Mouse (Mus musculus) leukemia stem cell, adult 10-12 weeks (primary cell): Measurements from ENCODE around the gene Ankrd12. TPM values are rescaled to one million over a fixed set of nuclear protein-coding genes. Genes with fewer than 3 reads are reported as not detected.

Source experiments
- polyA plus RNA-seq: library from polyadenylated mRNA; stranded (reverse); fragments of >175 nt; gene quantifications from 2 replicates; pipeline ENCODE4 v1.2.3, GENCODE M21; 2012; ENCODE audit warnings: low replicate concordance

Gene Ankrd12
- 4.5 and 4.8 TPM in 2 replicates for polyA plus RNA-seq

GRCm38 (mm10) chr17:66076934-66077333 is at the start of gene Ankrd12:
TSS of gene Ankrd12 (minus strand) at chr17:66077089.

GRCm38 (mm10) chr17:66123066-66123815 is 46.4 kb upstream of the Ankrd12 start, which contains the start of gene Ddx11:
TSS of gene Ddx11 (plus strand) at chr17:66123520.

GRCm38 (mm10) chr17:66111402-66111959 is 34.6 kb upstream of the Ankrd12 start, which contains the start of gene Washc1:
TSS of gene Washc1 (plus strand) at chr17:66111545.

GRCm38 (mm10) chr17:66101380-66102330 is 24.8 kb upstream of the Ankrd12 start, which contains the start of gene Ndufv2:
TSS of gene Ndufv2 (minus strand) at chr17:66101559.

GRCm38 (mm10) chr17:65950622-65951404 is 126.1 kb downstream of the Ankrd12 start, which contains the start of gene Twsg1:
TSS of gene Twsg1 (minus strand) at chr17:65951226.

Other genes starting within 250 kb of the Ankrd12 start
- 50.9 and 141 TPM in 2 replicates for gene Ralbp1, start 191.3 kb downstream of the Ankrd12 start, polyA plus RNA-seq
- 10.7 and 26.6 TPM in 2 replicates for gene Twsg1, start 125.9 kb downstream of the Ankrd12 start, polyA plus RNA-seq
- gene Ndufv2, start 24.5 kb upstream of the Ankrd12 start, polyA plus RNA-seq: 21.6 and 64.2 TPM in 2 replicates
- 22.2 and 31.0 TPM in 2 replicates for gene Washc1, start 34.5 kb upstream of the Ankrd12 start, polyA plus RNA-seq
- gene Ddx11, start 46.4 kb upstream of the Ankrd12 start, polyA plus RNA-seq: 8.0 and 8.9 TPM in 2 replicates